Mouse (Mus musculus) testis, adult 2 months (tissue): ENCODE results near the gene Nexn.

Experiments
- CTCF ChIP-seq: fragments of 200-500 bp; IDR thresholded peaks from 2 replicates; pipeline ENCODE4 v1.5.1; 2012; ENCODE audit warnings: low read depth, mild to moderate bottlenecking, inconsistent platforms, low read length, moderate library complexity; ENCODE audit not compliant: control insufficient read depth, insufficient read depth, insufficient replicate concordance
- POLR2A ChIP-seq: fragments of 200-500 bp; IDR thresholded peaks from 2 replicates; pipeline ENCODE4 v1.6.1; 2012; ENCODE audit warnings: low read depth, mild to moderate bottlenecking, inconsistent platforms, low read length, moderate library complexity; ENCODE audit not compliant: control insufficient read depth

- TF ChIP-seq CTCF (no peak), POLR2A (no peak)
Observed at GRCm38 (mm10) chr3:152239592-152239991, 26.6 kb downstream of the Nexn start.
